Mouse (Mus musculus): ENCODE measurements around the gene Lao1.

DNA sequence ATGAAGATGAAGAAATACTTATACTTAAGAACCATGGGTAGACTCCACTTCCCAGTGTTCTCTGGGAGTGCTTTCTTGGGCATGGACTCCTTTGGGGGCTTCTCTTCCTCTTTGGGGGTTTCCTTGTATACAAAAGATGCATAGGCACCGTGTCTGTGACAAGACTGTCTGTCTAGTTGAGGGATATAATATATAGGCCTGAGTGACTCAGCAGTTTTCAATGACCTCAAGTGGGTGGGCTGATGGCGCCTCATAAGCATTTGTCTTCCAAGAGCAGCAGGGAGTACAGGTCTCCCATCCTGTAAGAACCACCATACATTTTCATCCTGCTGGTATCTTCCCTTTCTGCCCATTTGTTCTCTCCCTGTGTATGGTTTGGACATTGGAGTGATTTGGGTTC lies 11.9 kb downstream of the Lao1 start:
- TF ChIP-seq EP300 (IDR thresholded peaks at IDR 0.05; ENCODE audit: low read depth) (no peak), CTCF (IDR thresholded peaks at IDR 0.05; ENCODE audit: low read depth) (no peak)

All from heart, postnatal 0 days (tissue).